Mouse (Mus musculus): Measurements from ENCODE around the gene Gsta2.

Gene Gsta2

DNA sequence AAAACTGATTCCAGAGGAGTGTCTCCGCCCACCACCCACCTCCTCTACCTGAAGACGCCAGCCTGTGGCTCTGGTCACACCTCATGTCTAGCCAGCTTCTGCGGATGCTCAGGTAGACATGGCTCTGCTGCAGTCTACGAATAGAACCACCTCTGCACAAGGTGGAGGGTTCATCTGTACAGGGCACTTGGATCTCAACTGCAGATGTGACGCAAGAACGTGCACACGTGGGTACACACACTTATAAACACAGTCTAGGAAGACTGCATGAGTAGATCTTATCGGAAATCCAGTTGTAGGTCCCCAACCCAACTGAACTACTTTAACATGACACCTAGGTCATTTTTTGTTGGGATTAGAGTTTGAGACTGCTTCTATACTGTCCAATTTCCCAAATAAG, at the start of gene Gsta2:
Gene Gsta2 (minus strand): TSS at position 178 of the 400 bp plus-strand sequence.
- in situ Hi-C loops (cut with MboI, MseI): loop anchor here (10.0 kb wide), 1 partner anchor 1051 kb away; no protein-coding TSS in a partner anchor

DNA sequence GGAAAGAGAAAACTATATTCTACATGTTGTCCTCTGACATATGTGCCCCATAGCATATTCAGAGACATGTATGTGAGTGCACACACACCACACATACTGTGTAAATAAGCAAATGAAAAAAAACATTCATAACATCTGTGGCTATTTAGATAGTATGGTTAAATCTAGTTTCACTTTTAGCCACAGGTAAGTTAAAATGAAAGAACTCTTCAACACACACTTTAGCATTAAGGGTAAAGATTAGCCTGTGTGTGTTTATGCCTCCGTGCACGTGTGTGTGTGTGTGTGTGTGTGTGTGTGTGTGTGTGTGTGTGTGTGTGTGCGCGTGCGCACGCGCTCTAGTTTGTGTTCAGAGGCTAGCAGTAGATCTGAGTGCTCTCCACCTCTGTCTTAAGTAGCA, 46.0 kb upstream of the Gsta2 start:
- in situ Hi-C loops (cut with MboI, MseI): no loop called here

DNA sequence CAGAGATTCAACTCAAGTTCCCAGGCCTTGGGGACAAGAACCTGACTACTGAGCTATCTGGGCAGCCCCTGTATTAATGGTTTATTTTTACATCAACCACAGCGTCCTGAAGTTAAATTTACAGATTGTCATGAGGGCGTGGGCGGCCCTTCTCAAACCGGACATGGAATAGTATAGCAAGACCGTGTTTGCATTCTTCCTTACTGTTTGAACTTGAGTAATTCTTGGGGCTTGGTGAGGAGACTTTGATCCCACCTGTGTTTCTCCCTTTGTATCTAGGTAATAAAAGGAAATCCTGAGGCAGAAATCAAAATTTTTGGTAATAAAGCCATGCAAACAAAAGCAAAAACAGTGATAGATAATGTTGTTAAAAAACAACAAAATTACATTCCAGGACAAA, 45.0 kb upstream of the Gsta2 start:
- in situ Hi-C loops (cut with MboI, MseI): no loop called here

- in situ Hi-C loops (cut with MboI, MseI): no loop called here
Measured at GRCm38 (mm10) chr9:78396517-78396916, 40.9 kb upstream of the Gsta2 start.

- in situ Hi-C loops (cut with MboI, MseI): no loop called here
Measured at GRCm38 (mm10) chr9:78395630-78396351, 40.2 kb upstream of the Gsta2 start, which contains the start of gene Ddx43. TSS of gene Ddx43 (plus strand) at chr9:78395777.

GRCm38 (mm10) chr9:78395244-78395629, 39.6 kb upstream of the Gsta2 start:
- in situ Hi-C loops (cut with MboI, MseI): no loop called here

GRCm38 (mm10) chr9:78394602-78395001, 39.0 kb upstream of the Gsta2 start:
- in situ Hi-C loops (cut with MboI, MseI): no loop called here

DNA sequence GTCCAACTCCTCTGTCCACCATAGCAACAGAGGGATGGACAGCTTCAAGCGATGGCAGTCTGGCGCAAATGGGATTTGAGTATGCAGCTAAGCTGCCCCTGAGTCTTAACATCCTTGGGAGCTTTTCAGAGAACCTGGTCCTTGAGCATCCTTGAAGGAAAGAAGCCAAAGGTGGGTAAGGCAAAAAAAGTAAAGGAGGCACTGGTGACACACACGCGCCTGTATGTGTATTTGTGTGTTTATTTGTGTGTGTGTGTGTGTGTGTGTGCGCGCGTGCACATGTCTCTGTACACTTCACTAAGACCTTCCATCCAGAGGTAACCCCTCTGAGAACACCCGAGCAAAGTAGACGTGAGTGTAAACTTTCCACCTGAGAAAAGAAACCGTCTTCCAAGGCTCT, 38.2 kb upstream of the Gsta2 start:
- in situ Hi-C loops (cut with MboI, MseI): no loop called here

DNA sequence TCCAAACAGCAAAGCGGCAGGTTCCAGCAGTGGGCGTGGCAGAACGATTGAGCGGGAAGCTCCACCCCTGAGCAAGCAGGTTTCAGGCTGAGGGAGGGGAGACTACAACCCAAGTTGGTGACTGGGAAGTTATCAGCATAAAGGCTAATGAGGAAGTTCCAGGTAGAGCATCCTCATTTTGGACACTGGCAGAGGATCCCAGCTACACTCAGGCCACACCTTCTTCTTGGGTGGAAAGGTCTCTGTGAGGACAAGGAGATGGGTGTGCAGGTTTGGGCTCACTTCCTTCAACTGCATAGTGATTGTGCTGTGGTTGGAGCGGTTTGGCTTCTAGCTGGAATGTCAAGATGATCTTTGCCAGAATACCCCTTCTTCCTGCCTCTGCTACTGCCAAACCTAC, 34.4 kb upstream of the Gsta2 start:
- in situ Hi-C loops (cut with MboI, MseI): no loop called here

GRCm38 (mm10) chr9:78386947-78387346, 31.4 kb upstream of the Gsta2 start:
- in situ Hi-C loops (cut with MboI, MseI): no loop called here

- in situ Hi-C loops (cut with MboI, MseI): no loop called here
Measured at GRCm38 (mm10) chr9:78385893-78386292, 30.3 kb upstream of the Gsta2 start.

DNA sequence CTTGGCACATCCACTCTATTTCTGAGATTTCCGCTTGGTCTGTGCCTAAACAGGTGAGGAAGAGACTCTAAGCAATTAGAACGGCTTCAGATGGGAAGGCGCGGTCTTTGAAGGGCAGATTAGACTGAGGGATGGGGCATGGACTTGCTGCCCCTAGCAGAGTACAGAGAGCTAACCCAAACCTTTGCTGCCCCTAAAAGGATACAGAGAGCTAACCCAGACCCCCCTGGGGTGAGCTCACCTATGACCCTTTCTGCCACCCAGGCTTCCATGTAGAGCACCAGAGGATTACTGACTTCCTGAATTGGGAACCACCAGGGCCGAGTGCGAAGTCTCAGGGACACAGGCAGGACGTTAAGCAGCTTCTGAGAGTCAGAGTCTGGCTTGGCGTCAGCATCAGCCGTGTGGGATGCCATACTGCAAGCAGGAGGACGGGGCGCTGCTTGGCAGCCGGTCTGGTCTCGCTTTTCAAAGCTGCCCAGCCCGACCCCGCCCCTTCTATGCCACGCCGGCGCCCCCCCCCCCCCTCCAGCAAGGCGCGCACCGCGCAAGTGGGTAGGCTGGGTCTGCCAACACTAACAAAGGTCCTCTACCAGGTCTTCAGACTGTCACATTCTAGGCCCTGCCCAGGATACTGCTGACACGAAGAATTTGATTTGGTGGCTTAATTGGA, 22.7 kb upstream of the Gsta2 start, which contains the start of gene Ooep:
Gene Ooep (minus strand): TSS at position 613 of the 673 bp plus-strand sequence.
- in situ Hi-C loops (cut with MboI, MseI): no loop called here

- in situ Hi-C loops (cut with MboI, MseI): no loop called here
Measured at GRCm38 (mm10) chr9:78377546-78377945, 22.0 kb upstream of the Gsta2 start.

GRCm38 (mm10) chr9:78375486-78375885, 19.9 kb upstream of the Gsta2 start:
- in situ Hi-C loops (cut with MboI, MseI): no loop called here

DNA sequence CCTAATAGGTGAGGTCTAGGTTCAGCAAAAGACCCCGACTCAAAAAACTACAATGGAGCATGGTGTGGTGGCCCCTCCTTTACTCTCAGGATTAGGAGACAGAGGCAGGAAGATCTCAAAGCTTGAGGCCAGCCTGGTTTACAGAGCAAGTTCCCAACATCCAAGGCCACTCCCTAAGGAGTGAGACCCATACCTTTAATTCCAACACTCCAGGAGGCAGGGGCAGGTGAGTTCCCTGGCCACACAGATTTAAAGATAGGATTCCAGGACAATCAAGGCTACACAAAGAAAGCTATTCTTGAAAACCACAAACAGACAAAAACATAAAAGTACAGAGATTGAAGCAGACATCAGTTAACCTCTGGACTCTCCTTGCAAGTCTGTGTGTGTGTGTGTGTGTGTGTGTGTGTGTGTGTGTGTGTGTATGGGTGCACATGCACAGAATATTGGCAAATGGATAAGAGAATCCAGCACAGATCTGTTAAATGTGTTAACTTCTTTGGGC, 19.3 kb upstream of the Gsta2 start:
- in situ Hi-C loops (cut with MboI, MseI): no loop called here

- in situ Hi-C loops (cut with MboI, MseI): no loop called here
Measured at GRCm38 (mm10) chr9:78374397-78374796, 18.8 kb upstream of the Gsta2 start.

DNA sequence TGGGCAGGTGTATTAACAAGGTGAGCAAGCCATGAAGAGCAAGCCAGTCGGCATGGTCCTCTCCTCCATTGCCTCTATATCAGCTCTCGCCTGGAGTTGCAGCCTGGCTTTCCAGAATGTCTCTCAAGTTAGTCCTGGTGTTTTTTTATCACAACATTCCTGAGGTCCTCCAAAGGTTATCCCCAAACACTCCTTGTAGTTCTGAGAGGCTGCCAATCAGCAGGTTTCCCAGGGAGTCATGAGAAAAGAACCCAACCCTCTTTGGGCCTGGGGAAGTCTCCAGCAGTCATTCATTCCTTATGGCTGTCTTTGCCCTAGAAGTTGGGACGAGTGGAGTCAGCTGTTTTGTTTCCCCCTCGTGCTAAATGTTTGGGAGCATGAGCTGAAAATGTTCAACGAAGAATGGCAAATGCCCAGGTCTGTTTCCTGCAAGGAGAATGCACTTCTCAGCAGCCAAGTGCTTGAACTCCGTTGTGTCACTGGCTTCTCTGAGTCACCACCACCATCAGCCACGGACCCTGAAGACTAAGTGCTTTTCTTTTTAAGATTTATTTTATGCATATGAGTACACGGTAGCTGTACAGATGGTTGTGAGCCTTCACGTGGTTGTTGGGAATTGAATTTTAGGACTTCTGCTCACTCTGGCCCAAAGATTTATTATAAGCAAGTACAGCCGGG, 17.4 kb upstream of the Gsta2 start:
- in situ Hi-C loops (cut with MboI, MseI): no loop called here

DNA sequence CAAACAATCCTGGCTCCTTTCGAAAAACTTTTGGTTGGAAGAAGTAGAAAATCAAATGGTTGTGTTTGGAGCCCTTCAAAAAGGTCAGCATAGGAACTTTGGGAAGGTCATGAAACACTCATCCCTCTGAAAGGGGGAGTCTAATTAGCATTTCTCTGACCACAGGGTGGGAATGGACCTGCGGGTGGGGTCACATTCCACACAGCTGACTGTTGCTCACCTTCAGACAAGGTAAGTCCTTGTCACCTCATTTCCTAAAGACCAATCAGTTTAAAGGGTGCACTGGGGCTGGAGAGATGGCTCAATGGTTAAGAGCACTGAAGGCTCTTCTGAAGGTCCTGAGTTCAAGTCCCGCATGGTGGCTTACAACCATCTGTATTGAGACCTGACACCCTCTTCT, 15.9 kb upstream of the Gsta2 start:
- in situ Hi-C loops (cut with MboI, MseI): no loop called here

GRCm38 (mm10) chr9:78369786-78370185, 14.2 kb upstream of the Gsta2 start:
- in situ Hi-C loops (cut with MboI, MseI): loop anchor here (5.0 kb wide), 1 partner anchor 97 kb away; no protein-coding TSS in a partner anchor

DNA sequence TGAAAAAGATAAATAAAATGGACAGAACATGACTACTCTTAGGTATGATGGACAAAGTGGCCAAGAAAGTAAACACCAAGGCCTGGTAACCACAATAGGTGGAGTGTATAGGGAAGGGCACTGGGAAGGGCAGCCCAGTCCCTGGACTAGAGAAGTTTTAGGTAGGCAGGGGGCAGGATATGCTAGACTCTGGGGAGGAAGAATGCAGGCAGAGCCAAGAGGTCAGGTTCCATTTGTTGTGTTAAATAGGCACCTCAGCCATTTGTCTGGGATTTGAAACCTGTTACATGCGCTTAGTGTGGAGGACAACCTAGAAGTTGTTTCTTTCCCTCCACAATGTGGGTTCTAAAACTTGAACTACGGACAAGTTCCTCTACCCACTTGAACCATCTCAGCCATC, 13.8 kb upstream of the Gsta2 start:
- in situ Hi-C loops (cut with MboI, MseI): loop anchor here (5.0 kb wide), 1 partner anchor 97 kb away; no protein-coding TSS in a partner anchor

DNA sequence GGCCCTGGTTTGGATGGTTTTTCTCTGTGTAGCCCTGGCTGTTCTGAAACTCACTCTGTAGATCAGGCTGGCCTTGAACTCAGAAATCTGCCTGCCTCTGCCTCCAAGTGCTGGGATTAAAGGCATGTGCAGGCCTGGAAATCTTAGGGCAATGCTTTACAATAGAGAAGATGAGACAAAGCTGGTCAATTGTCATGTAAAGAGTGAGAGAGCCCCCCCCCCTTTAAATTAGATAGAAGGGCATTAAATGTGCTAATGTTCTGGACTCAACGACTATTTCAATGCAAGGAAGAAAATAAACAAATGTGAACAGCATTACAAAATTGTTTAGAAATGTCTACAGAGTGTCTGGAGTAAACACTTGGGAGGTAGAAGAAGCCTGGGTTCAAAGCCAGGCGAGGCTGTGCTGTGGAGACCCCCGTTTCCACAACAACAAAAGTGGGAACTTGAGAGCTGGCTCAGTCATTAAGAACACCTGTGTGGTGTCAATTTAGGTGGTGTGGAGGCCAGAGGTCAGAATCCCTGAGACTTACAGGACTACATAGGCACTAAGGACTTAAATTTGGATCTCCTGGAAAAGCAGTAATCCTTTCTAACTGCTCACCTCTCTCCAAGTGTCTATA, 13.2 kb upstream of the Gsta2 start:
- in situ Hi-C loops (cut with MboI, MseI): loop anchor here (5.0 kb wide), 1 partner anchor 96 kb away; no protein-coding TSS in a partner anchor

- in situ Hi-C loops (cut with MboI, MseI): loop anchor here (5.0 kb wide), 1 partner anchor 96 kb away; no protein-coding TSS in a partner anchor
Measured at GRCm38 (mm10) chr9:78367959-78368358, 12.4 kb upstream of the Gsta2 start, which contains the start of gene Dppa5a. TSS of gene Dppa5a (minus strand) at chr9:78368177.

Measured in T-helper 1 cell (primary cell).